Mouse (Mus musculus): ENCODE results near the gene Tmem211. TPM values are rescaled to one million over a fixed set of nuclear protein-coding genes. Genes with fewer than 3 reads are reported as not detected.

Tmem211 gene
- polyA plus RNA-seq, 1 experiment from 2014 or later, result 1.3 TPM

GRCm38 (mm10) chr5:113214455-113214854 is 12.3 kb upstream of the Tmem211 start:
- H3K27ac ChIP-seq (replicated peaks), result no peak overlapping the region
- H3K27me3 ChIP-seq, result peaks cover 12% of the 10 kb centered on the region
- H3K4me2 ChIP-seq (replicated peaks), result no peak overlapping the region
- H3K4me1 ChIP-seq, result peaks cover 51% of the 10 kb centered on the region
- H3K4me3 ChIP-seq (replicated peaks), result no peak overlapping the region
- 0 out of 2 replicates have a peak, but pooled peaks have one; percentile 4 for ATAC-seq (ENCODE audit: insufficient number of reproducible peaks, low FRiP score, low TSS enrichment, low read depth)
- no peaks in the 10 kb centered on the region for H3K36me3 ChIP-seq
- 57% methylated on average over 11 of the region's 11 CpGs for WGBS
- no peaks in the 10 kb centered on the region for H3K9me3 ChIP-seq (replicated peaks)
- H3K9ac ChIP-seq, result no peak overlapping the region

- Histone ChIP-seq H3K9ac (no peak overlapping the region), H3K4me2 (replicated peaks) (no peak overlapping the region), H3K4me3 (replicated peaks) (no peak overlapping the region), H3K27ac (replicated peaks) (no peak overlapping the region), H3K27me3 (peaks cover 22% of the 10 kb centered on the region), H3K4me1 (peaks cover 45% of the 10 kb centered on the region), H3K9me3 (replicated peaks) (no peaks in the 10 kb centered on the region), H3K36me3 (no peaks in the 10 kb centered on the region)
- no peak for ATAC-seq (ENCODE audit: insufficient number of reproducible peaks, low FRiP score, low TSS enrichment, low read depth)
- WGBS, result 60% methylated on average over 9 of the region's 9 CpGs
Observed at GRCm38 (mm10) chr5:113215610-113216011, 11.1 kb upstream of the Tmem211 start.

GRCm38 (mm10) chr5:113216328-113216960 is 10.3 kb upstream of the Tmem211 start:
- peaks cover 27% of the 10 kb centered on the region for H3K27me3 ChIP-seq
- H3K4me2 ChIP-seq (replicated peaks), result no peak overlapping the region
- no peaks in the 10 kb centered on the region for H3K9me3 ChIP-seq (replicated peaks)
- H3K4me3 ChIP-seq (replicated peaks), result no peak overlapping the region
- H3K36me3 ChIP-seq, result no peaks in the 10 kb centered on the region
- no peak for ATAC-seq (ENCODE audit: insufficient number of reproducible peaks, low FRiP score, low TSS enrichment, low read depth)
- no peak overlapping the region for H3K9ac ChIP-seq
- WGBS, result 62% methylated on average over 14 of the region's 14 CpGs
- H3K27ac ChIP-seq (replicated peaks), result no peak overlapping the region; the same call in 1 of the 2 replicates
- H3K4me1 ChIP-seq, result peaks cover 43% of the 10 kb centered on the region

- Histone ChIP-seq H3K9me3 (replicated peaks) (no peaks in the 10 kb centered on the region), H3K27me3 (peaks cover 27% of the 10 kb centered on the region), H3K4me1 (peaks cover 43% of the 10 kb centered on the region), H3K36me3 (no peaks in the 10 kb centered on the region), H3K4me2 (replicated peaks) (no peak overlapping the region), H3K9ac (no peak overlapping the region), H3K27ac (replicated peaks) (no peak overlapping the region), H3K4me3 (replicated peaks) (no peak overlapping the region)
- WGBS, result 81% methylated on average over 12 of the region's 12 CpGs
- no peak for ATAC-seq (ENCODE audit: insufficient number of reproducible peaks, low FRiP score, low TSS enrichment, low read depth)
Observed at GRCm38 (mm10) chr5:113217076-113217475, 9.6 kb upstream of the Tmem211 start.

GRCm38 (mm10) chr5:113218617-113219235 is 8.0 kb upstream of the Tmem211 start:
- no peak for ATAC-seq (ENCODE audit: insufficient number of reproducible peaks, low FRiP score, low TSS enrichment, low read depth)
- Histone ChIP-seq H3K9ac (no peak overlapping the region), H3K27me3 (peaks cover 27% of the 10 kb centered on the region), H3K4me1 (peaks cover 39% of the 10 kb centered on the region), H3K9me3 (replicated peaks) (no peaks in the 10 kb centered on the region), H3K36me3 (no peaks in the 10 kb centered on the region), H3K27ac (replicated peaks) (no peak overlapping the region), H3K4me2 (replicated peaks) (no peak overlapping the region), H3K4me3 (replicated peaks) (no peak overlapping the region)
- WGBS, result 66% methylated on average over 17 of the region's 17 CpGs

- H3K4me2 ChIP-seq (replicated peaks), result no peak overlapping the region
- H3K27me3 ChIP-seq, result peaks cover 27% of the 10 kb centered on the region
- H3K9me3 ChIP-seq (replicated peaks), result no peaks in the 10 kb centered on the region
- H3K4me3 ChIP-seq (replicated peaks), result no peak overlapping the region
- 69% methylated on average over 6 of the region's 6 CpGs for WGBS
- H3K9ac ChIP-seq, result no peak overlapping the region
- H3K36me3 ChIP-seq, result no peaks in the 10 kb centered on the region
- H3K27ac ChIP-seq (replicated peaks), result no peak overlapping the region
- H3K4me1 ChIP-seq, result peaks cover 32% of the 10 kb centered on the region
- no peak for ATAC-seq (ENCODE audit: insufficient number of reproducible peaks, low FRiP score, low TSS enrichment, low read depth)
Observed at GRCm38 (mm10) chr5:113219450-113219849, 7.3 kb upstream of the Tmem211 start.

- ATAC-seq (ENCODE audit: insufficient number of reproducible peaks, low FRiP score, low TSS enrichment, low read depth), result no peak
- Histone ChIP-seq H3K27me3 (peaks cover 27% of the 10 kb centered on the region), H3K9me3 (replicated peaks) (no peaks in the 10 kb centered on the region), H3K4me1 (peaks cover 30% of the 10 kb centered on the region), H3K4me2 (replicated peaks) (peak overlapping the region; percentile 98; the same call in 1 of the 2 replicates), H3K4me3 (replicated peaks) (no peak overlapping the region; the same call in 1 of the 2 replicates), H3K36me3 (no peaks in the 10 kb centered on the region), H3K27ac (replicated peaks) (no peak overlapping the region), H3K9ac (no peak overlapping the region)
- WGBS, result 59% methylated on average over 7 of the region's 7 CpGs
Observed at GRCm38 (mm10) chr5:113219876-113220275, 6.8 kb upstream of the Tmem211 start.

- no peaks in the 10 kb centered on the region for H3K9me3 ChIP-seq (replicated peaks)
- peak overlapping the region; percentile 98 for H3K4me2 ChIP-seq (replicated peaks)
- 3% methylated on average over 59 of the region's 64 CpGs for WGBS
- H3K36me3 ChIP-seq, result no peaks in the 10 kb centered on the region
- peak overlapping the region; percentile 64 for H3K4me3 ChIP-seq (replicated peaks)
- H3K4me1 ChIP-seq, result peaks cover 27% of the 10 kb centered on the region
- peak; percentile 8; the same call in 1 of the 2 replicates for ATAC-seq (ENCODE audit: insufficient number of reproducible peaks, low FRiP score, low TSS enrichment, low read depth)
- no peak overlapping the region for H3K27ac ChIP-seq (replicated peaks)
- H3K9ac ChIP-seq, result peak overlapping the region; percentile 45
- peaks cover 27% of the 10 kb centered on the region for H3K27me3 ChIP-seq
Observed at GRCm38 (mm10) chr5:113220383-113221146, 6.1 kb upstream of the Tmem211 start.

- Histone ChIP-seq H3K27ac (replicated peaks) (no peak within 1 kb of the TSS), H3K4me3 (replicated peaks) (peak within 1 kb of the TSS; percentile 64), H3K4me1 (peaks cover 27% of the 10 kb centered on the region), H3K9me3 (replicated peaks) (no peaks in the 10 kb centered on the region), H3K4me2 (replicated peaks) (peak within 1 kb of the TSS; percentile 98), H3K27me3 (peaks cover 27% of the 10 kb centered on the region), H3K9ac (peak within 1 kb of the TSS; percentile 45), H3K36me3 (no peaks in the 10 kb centered on the region)
- WGBS, result 10% methylated on average over 51 of the region's 62 CpGs
- ATAC-seq (ENCODE audit: insufficient number of reproducible peaks, low FRiP score, low TSS enrichment, low read depth), result peak; percentile 41; the same call in 1 of the 2 replicates
Observed at GRCm38 (mm10) chr5:113221147-113221865, 5.4 kb upstream of the Tmem211 start, which contains the start of gene 2900026A02Rik. Gene 2900026A02Rik, minus strand, starts transcription at chr5:113221236.

- Histone ChIP-seq H3K27me3 (peaks cover 20% of the 10 kb centered on the region), H3K4me3 (replicated peaks) (no peak overlapping the region), H3K4me2 (replicated peaks) (no peak overlapping the region), H3K36me3 (no peaks in the 10 kb centered on the region), H3K4me1 (peaks cover 27% of the 10 kb centered on the region), H3K9me3 (replicated peaks) (no peaks in the 10 kb centered on the region), H3K9ac (no peak overlapping the region), H3K27ac (replicated peaks) (peak overlapping the region; percentile 55)
- no peak for ATAC-seq (ENCODE audit: insufficient number of reproducible peaks, low FRiP score, low TSS enrichment, low read depth)
- 42% methylated on average over 4 of the region's 4 CpGs for WGBS
Observed at GRCm38 (mm10) chr5:113223888-113224287, 2.8 kb upstream of the Tmem211 start.

GRCm38 (mm10) chr5:113225271-113225670 is 1.4 kb upstream of the Tmem211 start:
- Histone ChIP-seq H3K4me1 (peaks cover 21% of the 10 kb centered on the region), H3K9ac (no peak overlapping the region), H3K4me3 (replicated peaks) (no peak overlapping the region), H3K36me3 (no peaks in the 10 kb centered on the region), H3K27ac (replicated peaks) (no peak overlapping the region), H3K9me3 (replicated peaks) (no peaks in the 10 kb centered on the region), H3K27me3 (peaks cover 8% of the 10 kb centered on the region), H3K4me2 (replicated peaks) (no peak overlapping the region)
- no peak for ATAC-seq (ENCODE audit: insufficient number of reproducible peaks, low FRiP score, low TSS enrichment, low read depth)
- 22% methylated on average over 10 of the region's 10 CpGs for WGBS
